Mouse (Mus musculus) macrophage (primary cell): ENCODE results near the gene Qrich2. TPM values are rescaled to one million over a fixed set of nuclear protein-coding genes. Genes with fewer than 3 reads are reported as not detected.
"Not testable (repeated sequence)": the region's sequence is repeated elsewhere in the genome, so short reads cannot be mapped to it uniquely, and the experiment has no call there.

Source experiments
- H3K27ac ChIP-seq: fragments of 350-480 bp; formaldehyde crosslinking; 2 replicates; pipeline ENCODE4 v1.9.0; 2021
- H3K36me3 ChIP-seq: fragments of 350-480 bp; formaldehyde crosslinking; 2 replicates; pipeline ENCODE4 v1.9.0; 2021; ENCODE audit errors: inconsistent target
- H3K4me3 ChIP-seq: fragments of 350-480 bp; formaldehyde crosslinking; 2 replicates; pipeline ENCODE4 v1.9.0; 2021; ENCODE audit errors: inconsistent target
- H3K79me2 ChIP-seq: fragments of 350-480 bp; formaldehyde crosslinking; 2 replicates; pipeline ENCODE4 v1.9.0; 2021; ENCODE audit errors: inconsistent target
- WGBS: methylation state at CpG from one replicate; pipeline ENCODE4 v1.1.7; 2026; ENCODE audit warnings: inconsistent platforms; ENCODE audit not compliant: missing documents; 5-methylcytosine and 5-hydroxymethylcytosine counted together
- polyA plus RNA-seq: library from polyadenylated mRNA; stranded (reverse); fragments of 250-400 nt; gene quantifications from 3 replicates; pipeline ENCODE4 v1.2.4, GENCODE M21; 2018; ENCODE audit warnings: inconsistent platforms

The Qrich2 gene
- polyA plus RNA-seq, 1 experiment from 2014 or later = not detected

- no peaks in the 10 kb centered on the region for H3K79me2 ChIP-seq
- H3K27ac ChIP-seq = peak overlapping the region; percentile 87
- H3K4me3 ChIP-seq = no peak overlapping the region
- WGBS = 78% methylated on average over 6 of the region's 6 CpGs
- no peaks in the 10 kb centered on the region for H3K36me3 ChIP-seq
Measured at GRCm38 (mm10) chr11:116423214-116423613, 42.8 kb downstream of the Qrich2 start.

- Histone ChIP-seq H3K79me2 (no peaks in the 10 kb centered on the region), H3K4me3 (no peak overlapping the region), H3K27ac (no peak overlapping the region), H3K36me3 (no peaks in the 10 kb centered on the region)
- 97% methylated on average over 2 of the region's 2 CpGs for WGBS
Measured at GRCm38 (mm10) chr11:116422562-116422961, 43.5 kb downstream of the Qrich2 start.

GRCm38 (mm10) chr11:116421102-116421501 lies 44.9 kb downstream of the Qrich2 start:
- 85% methylated on average over 6 of the region's 6 CpGs for WGBS
- Histone ChIP-seq H3K27ac (no peak overlapping the region), H3K4me3 (no peak overlapping the region)

GRCm38 (mm10) chr11:116418841-116419462 lies 47.1 kb downstream of the Qrich2 start:
- Histone ChIP-seq H3K4me3 (no peak overlapping the region), H3K36me3 (no peaks in the 10 kb centered on the region), H3K27ac (peak overlapping the region; percentile 28), H3K79me2 (no peaks in the 10 kb centered on the region)
- 26% methylated on average over 6 of the region's 6 CpGs for WGBS

More at GRCm38 (mm10) chr11:116421102-116421501, 44.9 kb downstream of the Qrich2 start:
- H3K36me3 ChIP-seq = no peaks in the 10 kb centered on the region
- no peaks in the 10 kb centered on the region for H3K79me2 ChIP-seq

GRCm38 (mm10) chr11:116418194-116418840 lies 47.7 kb downstream of the Qrich2 start:
- peak overlapping the region; percentile 28 for H3K27ac ChIP-seq

GRCm38 (mm10) chr11:116417054-116417453 lies 49.0 kb downstream of the Qrich2 start:
- Histone ChIP-seq H3K4me3 (no peak overlapping the region), H3K79me2 (peaks cover 2% of the 10 kb centered on the region), H3K36me3 (no peaks in the 10 kb centered on the region), H3K27ac (no peak overlapping the region)
- 92% methylated on average over 5 of the region's 5 CpGs for WGBS

More at GRCm38 (mm10) chr11:116418194-116418840, 47.7 kb downstream of the Qrich2 start:
- Histone ChIP-seq H3K79me2 (no peaks in the 10 kb centered on the region), H3K4me3 (no peak overlapping the region), H3K36me3 (no peaks in the 10 kb centered on the region)
- 13% methylated on average over 2 of the region's 2 CpGs for WGBS

- H3K27ac ChIP-seq = no peak overlapping the region
- WGBS = 85% methylated on average over 6 of the region's 6 CpGs
- no peaks in the 10 kb centered on the region for H3K36me3 ChIP-seq
- peaks cover 9% of the 10 kb centered on the region for H3K79me2 ChIP-seq
- no peak overlapping the region for H3K4me3 ChIP-seq
Measured at GRCm38 (mm10) chr11:116416196-116416943, 49.7 kb downstream of the Qrich2 start.

- Histone ChIP-seq H3K36me3 (no peaks in the 10 kb centered on the region), H3K79me2 (peaks cover 36% of the 10 kb centered on the region), H3K27ac (no peak overlapping the region), H3K4me3 (no peak overlapping the region)
- 61% methylated on average over 3 of the region's 4 CpGs for WGBS
Measured at GRCm38 (mm10) chr11:116413631-116414022, 52.4 kb downstream of the Qrich2 start.

GRCm38 (mm10) chr11:116412904-116413630 lies 53.0 kb downstream of the Qrich2 start, which contains the start of gene Rnf157:
Gene Rnf157, minus strand, starts transcription at chr11:116413032.
- Histone ChIP-seq H3K79me2 (peaks cover 42% of the 10 kb centered on the region), H3K36me3 (no peaks in the 10 kb centered on the region), H3K27ac (no peak within 1 kb of the TSS), H3K4me3 (peak within 1 kb of the TSS; percentile 43)
- WGBS = 3% methylated on average over 69 of the region's 82 CpGs

- WGBS = 2% methylated on average over 49 of the region's 76 CpGs
- Histone ChIP-seq H3K36me3 (no peaks in the 10 kb centered on the region), H3K4me3 (peak overlapping the region; percentile 43), H3K27ac (no peak overlapping the region), H3K79me2 (peaks cover 50% of the 10 kb centered on the region)
Measured at GRCm38 (mm10) chr11:116412028-116412827, 53.8 kb downstream of the Qrich2 start.

- Histone ChIP-seq H3K79me2 (peaks cover 51% of the 10 kb centered on the region), H3K27ac (no peak overlapping the region), H3K4me3 (peak overlapping the region; percentile 43), H3K36me3 (no peaks in the 10 kb centered on the region)
- WGBS = 85% methylated on average over 6 of the region's 6 CpGs
Measured at GRCm38 (mm10) chr11:116411582-116411981, 54.5 kb downstream of the Qrich2 start.

- not testable (repeated sequence) for H3K36me3 ChIP-seq, H3K4me3 ChIP-seq, H3K27ac ChIP-seq
- WGBS = 100% methylated on average over 1 of the region's 4 CpGs
- H3K79me2 ChIP-seq = peaks cover 51% of the 10 kb centered on the region
Measured at GRCm38 (mm10) chr11:116410415-116410814, 55.6 kb downstream of the Qrich2 start.

GRCm38 (mm10) chr11:116409008-116409407 lies 57.0 kb downstream of the Qrich2 start:
- Histone ChIP-seq H3K79me2 (peaks cover 51% of the 10 kb centered on the region), H3K4me3 (no peak overlapping the region), H3K36me3 (no peaks in the 10 kb centered on the region), H3K27ac (peak overlapping the region; percentile 48)
- WGBS = 93% methylated on average over 3 of the region's 3 CpGs
